Mouse (Mus musculus) lung, adult 2 months (tissue): ENCODE results near the gene Trim43c.
"Not testable (repeated sequence)": the region's sequence is repeated elsewhere in the genome, so short reads cannot be mapped to it uniquely, and the experiment has no call there.

Experiments used
- CTCF ChIP-seq: fragments of 200-500 bp; IDR thresholded peaks from 2 replicates; pipeline ENCODE4 v1.5.1; 2011; ENCODE audit warnings: mild to moderate bottlenecking, low read length, control low read depth; ENCODE audit not compliant: insufficient read depth
- POLR2A ChIP-seq: fragments of 200-500 bp; IDR thresholded peaks from 2 replicates; pipeline ENCODE4 v1.6.1; 2011; ENCODE audit warnings: low read depth, mild to moderate bottlenecking, control low read depth, low read length, borderline replicate concordance; ENCODE audit errors: extremely low read depth

GRCm38 (mm10) chr9:88858566-88859492 lies 19.9 kb downstream of the Trim43c start:
- TF ChIP-seq POLR2A, result 0 out of 2 replicates have a peak, but pooled peaks have one; percentile 14
- not testable (repeated sequence) for TF ChIP-seq CTCF
